Comparison of ENCODE assay signal across 8 mouse cellular contexts in genomic region chr5:147430361-147430935, GRCm38 (mm10). TPM values are rescaled to one million over a fixed set of nuclear protein-coding genes. Genes with fewer than 3 reads are reported as not detected.
A peak's percentile ranks its signal among the peaks of the same experiment; 100 is the strongest.
DNase-seq lines count a peak whose midpoint lies in the region; ATAC-seq and TF ChIP-seq lines count a peak whose summit lies in the region.

No protein-coding gene starts in this region.

- under 1% methylated on average over 83 of the region's 91 CpGs for WGBS in liver, embryonic 14.5 days (ENCODE audit: insufficient replicate concordance)
- WGBS in thymus, adult 2 months = under 1% methylated on average over 79 of the region's 91 CpGs

- H3K4me3 ChIP-seq in megakaryocyte, embryonic 14.5 days (replicated peaks) = peak overlapping the region; percentile 95
- peak overlapping the region; percentile 97 for H3K4me3 ChIP-seq in gastrocnemius, adult 2 months
- peak overlapping the region; percentile 69 to 95 for H3K4me3 ChIP-seq in liver, embryonic 14.5 days (ENCODE audit: insufficient read depth in 1 of 2, low read depth in 2 of 2, low read length in 2 of 2)
- peak overlapping the region; percentile 67 for H3K4me3 ChIP-seq in thymus, adult 2 months (ENCODE audit: control insufficient read depth, insufficient read depth, low read length)

- no peak for TF ChIP-seq CTCF in gastrocnemius, adult 2 months (IDR thresholded peaks at IDR 0.05)
- no peak for TF ChIP-seq CTCF in liver, embryonic 14.5 days (IDR thresholded peaks at IDR 0.05; ENCODE audit: low read depth)
- no peak for TF ChIP-seq CTCF in thymus, adult 2 months (IDR thresholded peaks at IDR 0.05; ENCODE audit: borderline replicate concordance, control insufficient read depth, extremely low read depth, insufficient read depth, low read length, poor library complexity)

- ATAC-seq in megakaryocyte, adult 5-6 weeks (ENCODE audit: poor library complexity, severe bottlenecking) = no peak
- ATAC-seq in liver, embryonic 14.5 days (ENCODE audit: insufficient read depth) = peak; percentile 87

- intact Hi-C loops in gastrocnemius, adult 2 months (cut with DNase I) = loop anchor here (5.0 kb wide), 2 partner anchors 67 to 112 kb away; no protein-coding TSS in a partner anchor

- peak; percentile 67 for DNase-seq in cerebellum, adult 9-11 months
- peak; percentile 84 for DNase-seq in gastrocnemius, adult 2 months
- DNase-seq in kidney, adult 18-20 months = peak; percentile 61
- no peak for DNase-seq in liver, embryonic 14.5 days (ENCODE audit: low read depth in 3 of 3, low spot score in 3 of 3)
- DNase-seq in neural tube, embryonic 10.5 days (ENCODE audit: extremely low spot score, low spot score) = peak; percentile 67
- peak; percentile 52 for DNase-seq in thymus, adult 2 months

- H3K9ac ChIP-seq in liver, embryonic 14.5 days (replicated peaks) = peak overlapping the region; percentile 98

- peaks cover 63% of the 10 kb centered on the region for H3K4me1 ChIP-seq in megakaryocyte, embryonic 14.5 days
- H3K4me1 ChIP-seq in liver, embryonic 14.5 days (replicated peaks; ENCODE audit: control insufficient read depth in 2 of 2, insufficient read depth in 2 of 2, low read length in 1 of 2) = peaks cover 34 to 43% of the 10 kb centered on the region in 2 experiments
- peaks cover 29% of the 10 kb centered on the region for H3K4me1 ChIP-seq in thymus, adult 2 months (replicated peaks; ENCODE audit: control insufficient read depth, insufficient read depth, low read length)

- TF ChIP-seq POLR2A in thymus, adult 2 months (IDR thresholded peaks at IDR 0.05; ENCODE audit: control insufficient read depth, extremely low read depth, insufficient read depth, low read length, poor library complexity) = no peak

- TF ChIP-seq EP300 in liver, embryonic 14.5 days (IDR thresholded peaks at IDR 0.05; ENCODE audit: low read depth) = no peak

- H3K9me3 ChIP-seq in megakaryocyte, embryonic 14.5 days = no peaks in the 10 kb centered on the region
- H3K9me3 ChIP-seq in liver, embryonic 14.5 days (ENCODE audit: control insufficient read depth, low read length) = no peaks in the 10 kb centered on the region

- H3K27me3 ChIP-seq in megakaryocyte, embryonic 14.5 days (replicated peaks) = no peaks in the 10 kb centered on the region
- H3K27me3 ChIP-seq in liver, embryonic 14.5 days (ENCODE audit: control insufficient read depth, insufficient read depth, low read length) = no peaks in the 10 kb centered on the region
- no peaks in the 10 kb centered on the region for H3K27me3 ChIP-seq in thymus, adult 2 months (ENCODE audit: control insufficient read depth, insufficient read depth, low read length)

- H3K4me2 ChIP-seq in liver, embryonic 14.5 days (ENCODE audit: low read depth) = peak overlapping the region; percentile 56

- H3K27ac ChIP-seq in gastrocnemius, adult 2 months = peak overlapping the region; percentile 99
- peak overlapping the region; percentile 97 for H3K27ac ChIP-seq in liver, embryonic 14.5 days
- H3K27ac ChIP-seq in thymus, adult 2 months (ENCODE audit: control insufficient read depth, insufficient read depth, low read length) = peak overlapping the region; percentile 86

- H3K36me3 ChIP-seq in megakaryocyte, embryonic 14.5 days (replicated peaks; ENCODE audit: low read length) = peaks cover 23% of the 10 kb centered on the region
- H3K36me3 ChIP-seq in liver, embryonic 14.5 days (replicated peaks; ENCODE audit: control insufficient read depth, insufficient read depth, low read depth) = peaks cover 10% of the 10 kb centered on the region
- no peaks in the 10 kb centered on the region; the same call in 1 of the 2 replicates for H3K36me3 ChIP-seq in thymus, adult 2 months (ENCODE audit: control insufficient read depth, insufficient read depth, low read length)

RNA-seq across cellular contexts. Expression of gene Pan3, which starts 0.5 kb away (rescaled TPM):
- polyA plus RNA-seq in megakaryocyte, embryonic 14.5 days (2012; ENCODE audit: insufficient read depth, low replicate concordance) = 1.2 and 3.6 TPM in 2 replicates
- total RNA-seq in megakaryocyte, adult 5-6 weeks (2015) = 265 and 303 TPM in 2 replicates
- 129 and 148 TPM in 2 replicates for total RNA-seq in megakaryocyte, adult 5-6 weeks (2017)
- total RNA-seq in gastrocnemius, adult 2 months (2021) = 10 to 100 TPM; 17.4 to 29.3 TPM
- 11.5 and 17.2 TPM in 2 replicates for polyA plus RNA-seq in liver, embryonic 14.5 days (2012; rRNA removed)
- 31.3 and 33.3 TPM in 2 replicates for polyA plus RNA-seq in liver, embryonic 14.5 days (2014; fragmentation: Nextera tagmentation; extraction: Ambion mirVana)
- polyA plus RNA-seq in thymus, adult 2 months (2012; rRNA removed) = 124 and 152 TPM in 2 replicates

RNA-seq across cellular contexts. Expression of gene Flt3, which starts 30.2 kb away (rescaled TPM):
- polyA plus RNA-seq in megakaryocyte, embryonic 14.5 days (2012; ENCODE audit: insufficient read depth, low replicate concordance) = 0.60 TPM in 1 of 2 replicates, not detected in the other
- 8.1 TPM in 2 replicates for total RNA-seq in megakaryocyte, adult 5-6 weeks (2015)
- total RNA-seq in megakaryocyte, adult 5-6 weeks (2017) = 14.1 and 16.2 TPM in 2 replicates
- not detected for total RNA-seq in gastrocnemius, adult 2 months (2021)
- 0.65 and 0.88 TPM in 2 replicates for polyA plus RNA-seq in liver, embryonic 14.5 days (2012; rRNA removed)
- polyA plus RNA-seq in liver, embryonic 14.5 days (2014; fragmentation: Nextera tagmentation; extraction: Ambion mirVana) = 1.2 and 1.3 TPM in 2 replicates
- 5.3 and 5.8 TPM in 2 replicates for polyA plus RNA-seq in thymus, adult 2 months (2012; rRNA removed)

Comparison
In these comparisons a context has a peak if more than half of its experiments do, and no peak if none do; other contexts are left out.
1. DNase-seq: peak in cerebellum, adult 9-11 months (single experiment), gastrocnemius, adult 2 months (single experiment), kidney, adult 18-20 months (single experiment), neural tube, embryonic 10.5 days (single experiment) and thymus, adult 2 months (single experiment); none in liver, embryonic 14.5 days (0 of 3).
2. Peak in every context shown above with its lines, with median percentiles within 50 percentile points of each other: H3K4me3 ChIP-seq and H3K27ac ChIP-seq.